Mouse (Mus musculus) kidney, postnatal 36 days (tissue): ENCODE data around the gene Myo1g.
"Not testable (repeated sequence)": the region's sequence is repeated elsewhere in the genome, so short reads cannot be mapped to it uniquely, and the experiment has no call there.

ENCODE experiments used
- DNase-seq, 2 experiments: peaks; one replicate each; pipeline ENCODE4 v3.0.0; 2021 to 2022; ENCODE audit warnings: mixed read lengths in 2 of 2

Gene Myo1g

GRCm38 (mm10) chr11:6528186-6529006 is 7.6 kb upstream of the Myo1g start:
- peak; percentile 98 to 100 for DNase-seq

DNA sequence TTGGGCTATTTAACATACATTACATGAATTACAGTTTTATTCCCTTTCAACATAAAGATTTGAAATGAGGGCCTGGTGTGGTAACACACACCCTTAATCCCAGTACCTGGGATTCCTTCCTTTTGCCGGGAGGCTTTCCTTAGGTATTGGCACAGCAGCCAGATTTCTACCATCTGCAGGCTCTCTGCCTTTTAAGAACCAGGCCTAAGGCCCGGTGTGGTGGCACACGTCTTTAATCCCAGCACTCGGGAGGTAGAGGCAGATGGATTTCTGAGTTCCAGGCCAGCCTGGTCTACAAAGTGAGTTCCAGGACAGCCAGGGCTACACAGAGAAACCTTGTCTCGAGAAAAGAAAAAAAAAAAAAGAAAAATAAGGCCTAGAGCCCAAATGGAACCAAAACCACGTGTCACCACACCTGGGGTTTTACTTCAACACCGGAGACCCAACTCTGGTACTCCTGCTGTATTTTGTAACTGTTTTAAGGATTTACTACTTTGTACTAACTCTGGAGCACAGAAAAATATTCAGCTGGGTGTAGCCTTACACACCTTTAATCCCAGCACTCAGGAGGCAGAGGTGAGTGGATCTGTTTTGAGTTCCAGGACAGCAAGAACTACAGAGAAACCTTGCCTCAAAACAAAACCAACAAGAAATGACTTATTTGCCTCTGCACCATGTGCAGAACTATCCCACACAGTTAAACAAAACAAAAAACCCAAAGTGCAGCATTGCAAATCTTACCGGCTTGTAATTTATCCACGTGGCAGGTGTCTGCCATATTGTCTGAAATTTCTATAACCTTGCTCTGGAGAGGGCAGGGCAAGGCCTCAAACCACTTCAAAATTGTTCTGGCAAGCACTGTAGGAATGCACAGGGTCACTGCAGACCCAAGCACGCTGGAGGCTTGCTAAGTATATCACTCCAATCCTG is 6.8 kb upstream of the Myo1g start:
- DNase-seq: no peak

DNA sequence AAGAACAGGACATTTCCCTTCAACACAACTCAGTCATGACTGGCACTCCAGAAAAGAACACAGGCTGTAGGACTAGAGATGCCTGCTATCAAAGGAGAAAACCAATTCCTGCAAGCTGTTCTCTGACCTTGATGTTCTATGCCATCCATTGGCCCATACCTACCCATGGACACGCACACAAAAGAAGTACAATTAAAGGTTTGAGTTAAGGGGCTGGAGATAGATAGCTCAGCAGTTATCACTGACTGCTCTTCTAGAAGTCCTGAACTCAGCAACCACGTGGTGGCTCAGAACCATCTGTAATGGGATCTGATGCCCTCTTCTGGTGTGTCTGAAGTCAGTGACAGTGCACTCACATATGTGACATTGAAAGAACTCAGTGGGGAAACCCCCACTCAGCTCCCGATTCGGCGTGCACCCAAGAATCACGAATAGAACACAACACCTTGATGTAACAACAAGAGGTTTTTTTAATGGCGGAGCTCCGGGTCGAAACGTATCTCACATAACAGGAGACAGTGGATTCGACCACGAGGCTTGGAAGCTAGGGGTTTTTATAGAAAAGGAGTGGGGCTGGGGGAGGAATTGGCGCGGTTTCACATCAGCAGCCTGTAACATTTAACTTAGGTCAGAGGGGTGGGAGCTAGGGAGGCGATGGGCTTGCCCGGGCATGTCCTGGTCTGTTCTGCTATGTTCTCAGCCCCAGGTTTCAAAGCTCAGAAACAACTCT is 5.9 kb upstream of the Myo1g start:
- not testable (repeated sequence) for DNase-seq

DNA sequence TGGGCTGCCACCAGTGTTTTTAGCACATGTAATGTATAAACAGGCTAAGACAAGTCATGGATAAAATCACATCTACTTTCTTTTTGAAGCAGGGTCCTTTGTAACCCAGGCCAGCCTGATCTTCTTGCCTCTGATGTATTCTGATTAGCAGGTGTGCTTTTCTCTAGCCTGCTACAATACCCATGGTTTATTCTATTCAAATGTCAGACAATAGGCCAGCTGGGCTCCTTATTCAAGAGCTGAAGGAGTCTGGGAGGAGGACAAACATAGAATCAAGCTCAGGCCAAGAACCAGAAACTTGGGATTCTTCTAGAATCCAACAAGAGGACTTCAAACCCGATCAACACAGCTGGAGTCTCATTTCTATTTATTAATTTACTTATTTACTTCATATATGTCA is 4.5 kb upstream of the Myo1g start:
- DNase-seq: no peak

GRCm38 (mm10) chr11:6524880-6525238 is 4.1 kb upstream of the Myo1g start:
- DNase-seq: no peak

GRCm38 (mm10) chr11:6524165-6524879 is 3.6 kb upstream of the Myo1g start:
- DNase-seq: no peak

GRCm38 (mm10) chr11:6523662-6524088 is 2.9 kb upstream of the Myo1g start:
- no peak for DNase-seq

- DNase-seq: peak in 1 of 2 experiments; percentile 15
Observed at GRCm38 (mm10) chr11:6522782-6523525, 2.2 kb upstream of the Myo1g start.

DNA sequence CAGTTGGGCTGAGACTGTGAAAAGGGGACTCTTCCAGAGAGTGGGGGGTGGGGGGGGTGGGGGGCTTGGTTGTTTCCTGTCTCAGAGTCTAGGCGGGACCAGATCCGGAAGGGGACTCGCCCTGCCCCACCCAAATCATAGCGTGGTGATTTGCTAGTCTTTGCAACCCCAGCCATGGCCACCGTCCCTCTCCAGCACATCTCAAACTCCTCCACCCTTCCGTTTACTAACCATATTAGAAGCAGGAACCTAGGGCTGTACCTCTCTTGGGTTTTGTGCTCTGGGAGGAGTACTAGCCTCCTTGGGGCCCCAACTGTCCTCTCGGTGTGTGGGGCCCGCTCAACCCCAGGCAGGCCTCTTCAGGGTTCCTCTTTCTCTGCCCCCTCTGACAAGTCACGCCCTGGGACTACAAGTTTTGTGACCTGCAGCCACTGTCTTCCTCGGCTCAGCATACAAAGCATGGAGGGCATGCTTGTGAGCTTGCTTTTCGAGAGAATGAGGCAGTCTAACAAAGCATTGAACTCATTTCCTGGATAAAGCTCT is 1.2 kb downstream of the Myo1g start:
- no peak for DNase-seq

DNA sequence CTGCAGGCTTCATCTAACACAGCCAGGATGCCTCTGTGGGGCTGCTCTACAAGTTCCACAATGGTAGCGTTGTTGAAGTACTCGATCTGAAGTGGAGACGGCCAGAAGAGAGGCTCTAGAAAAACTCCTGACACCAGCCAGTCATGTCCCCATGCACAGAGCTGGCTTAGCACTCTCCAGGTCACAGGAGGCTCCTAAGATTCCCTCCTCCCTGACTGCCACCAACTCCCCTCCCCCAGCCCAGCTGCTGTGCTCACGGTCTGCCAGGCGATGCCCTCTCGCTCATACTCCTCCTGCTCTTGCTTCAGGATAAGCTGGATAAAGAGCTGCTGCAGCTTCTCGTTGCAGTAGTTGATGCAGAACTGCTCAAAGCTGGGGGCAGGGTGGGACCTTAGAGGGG is 5.9 kb downstream of the Myo1g start:
- no peak for DNase-seq

GRCm38 (mm10) chr11:6508269-6508876 is 12.4 kb downstream of the Myo1g start:
- no peak for DNase-seq

- peak; percentile 19 to 23 for DNase-seq
Observed at GRCm38 (mm10) chr11:6506516-6506915, 14.2 kb downstream of the Myo1g start.

DNA sequence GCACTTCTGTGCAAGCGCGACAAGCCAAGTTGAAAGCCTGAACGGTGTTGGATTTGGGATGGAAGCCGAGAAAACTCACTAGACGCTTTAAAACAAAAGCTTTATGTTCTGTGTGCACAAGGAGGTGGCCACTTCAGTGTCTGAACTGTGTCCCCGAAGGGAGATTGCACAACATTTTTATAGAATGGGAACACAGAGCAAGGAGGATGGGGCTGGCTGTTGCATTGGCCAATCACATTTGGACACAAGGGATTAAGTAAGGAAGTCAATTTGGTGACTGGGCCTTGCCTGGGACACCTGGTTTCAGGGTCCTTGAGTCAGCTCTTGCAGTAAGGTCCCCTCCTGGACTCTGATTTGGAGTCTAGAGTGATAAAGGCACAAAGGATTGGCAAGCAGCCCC is 16.1 kb downstream of the Myo1g start:
- DNase-seq: no peak

DNA sequence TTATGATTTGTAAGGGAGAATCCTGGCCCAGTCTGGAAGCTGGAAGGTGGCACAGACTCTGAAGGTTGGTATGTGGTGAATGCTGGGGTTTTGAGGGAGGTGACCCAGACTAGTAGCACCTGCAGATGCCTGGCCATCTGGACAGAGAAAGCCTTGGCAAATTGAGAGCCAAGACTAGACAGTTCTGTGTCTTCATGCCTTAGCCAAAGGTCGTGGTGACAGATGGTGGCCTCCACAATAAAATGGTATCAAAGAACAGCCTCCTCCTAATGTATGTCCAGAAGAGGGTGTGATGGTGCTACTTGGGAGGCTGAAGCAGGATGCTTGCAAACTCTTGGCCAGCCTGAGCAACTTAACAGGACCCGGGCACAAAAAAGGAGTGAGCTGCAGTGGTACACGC is 16.5 kb downstream of the Myo1g start:
- DNase-seq: no peak

DNA sequence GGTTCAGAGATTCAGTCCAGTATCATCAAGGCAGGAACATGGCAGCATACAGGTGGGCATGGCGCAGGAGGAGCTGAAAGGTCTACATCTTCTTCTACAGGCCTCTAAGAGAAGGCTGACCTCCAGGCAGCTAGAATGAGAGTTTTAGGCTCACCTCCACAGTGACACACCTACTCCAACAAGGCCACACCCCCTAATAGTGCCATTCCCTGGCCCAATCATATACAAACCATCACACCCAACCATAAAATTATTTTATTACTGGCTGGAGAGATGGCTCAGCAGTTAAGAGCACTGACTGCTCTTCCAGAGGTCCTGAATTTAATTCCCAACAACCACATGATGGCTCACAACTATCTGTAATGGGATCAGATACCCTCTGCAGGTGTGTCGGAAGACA is 18.3 kb downstream of the Myo1g start:
- DNase-seq: no peak

DNA sequence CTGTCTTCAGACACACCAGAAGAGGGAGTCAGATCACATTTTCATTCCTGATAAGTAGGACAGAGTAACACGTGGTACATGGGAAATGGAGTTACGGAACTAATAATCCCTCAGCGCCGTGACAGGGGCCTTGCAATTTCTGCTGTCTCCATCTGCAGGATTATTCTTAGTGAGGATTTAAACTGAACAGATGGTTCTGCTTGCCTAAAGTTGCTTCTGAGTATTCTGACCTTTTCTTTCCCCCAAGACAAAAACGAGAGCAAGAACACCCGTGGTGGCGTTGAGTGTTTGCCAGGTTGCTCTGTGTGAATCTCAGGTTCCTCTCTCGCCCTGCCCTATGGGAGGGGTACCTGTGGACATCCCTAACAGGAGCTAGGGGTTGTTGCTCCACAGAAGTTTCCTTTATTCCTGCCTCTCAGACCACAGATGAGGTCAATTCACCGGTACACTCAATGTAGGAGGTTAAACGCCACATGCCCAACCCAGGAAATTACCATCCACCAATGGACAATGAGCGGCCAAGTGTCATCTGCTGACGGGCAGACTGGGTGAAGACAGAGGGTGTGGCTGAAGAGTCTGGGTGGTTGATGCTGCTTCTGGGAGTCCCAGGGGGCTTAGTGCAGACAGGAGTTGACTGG is 23.3 kb downstream of the Myo1g start:
- no peak for DNase-seq

DNA sequence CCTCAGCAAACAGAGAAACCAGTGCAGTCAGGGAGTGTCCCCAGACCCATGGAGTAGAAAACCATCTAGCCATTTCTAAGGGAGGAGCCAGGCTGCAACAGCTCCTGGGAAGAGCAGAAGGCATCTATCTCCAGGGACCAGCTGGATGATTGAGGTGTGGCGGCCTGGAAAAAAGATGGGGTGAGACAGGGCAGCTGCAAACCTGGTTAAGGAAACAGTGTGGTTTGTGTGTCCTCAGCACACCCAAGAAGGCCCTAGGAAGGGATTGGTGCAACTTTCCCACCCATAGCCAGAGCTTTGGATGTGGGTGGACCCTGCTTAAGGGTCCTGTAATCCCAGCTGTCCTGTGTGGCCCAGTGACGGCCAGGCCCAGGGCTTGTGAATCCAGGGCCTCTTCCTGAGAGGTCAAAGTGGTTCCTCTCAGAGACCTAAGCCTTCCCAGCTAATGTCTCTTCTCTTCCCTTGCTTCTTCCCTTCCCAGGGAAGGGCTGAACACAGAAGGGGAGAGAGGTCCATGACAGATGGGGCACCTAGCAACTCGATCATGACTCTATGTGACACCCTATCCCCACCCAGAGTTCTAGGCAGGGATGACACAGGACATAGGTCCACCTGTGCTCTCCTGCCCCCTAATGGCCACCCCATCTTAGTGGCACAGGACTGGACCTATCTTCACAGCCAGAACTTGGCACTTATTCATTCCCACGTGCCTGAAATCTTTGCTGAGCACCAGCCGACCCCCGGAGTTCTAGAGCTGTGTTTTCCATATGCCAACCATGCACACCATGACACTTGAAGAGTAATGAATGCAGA is 30.9 kb downstream of the Myo1g start:
- DNase-seq: peak; percentile 67 to 84

- peak; percentile 33 to 51 for DNase-seq
Observed at GRCm38 (mm10) chr11:6489257-6489656, 31.5 kb downstream of the Myo1g start.

DNA sequence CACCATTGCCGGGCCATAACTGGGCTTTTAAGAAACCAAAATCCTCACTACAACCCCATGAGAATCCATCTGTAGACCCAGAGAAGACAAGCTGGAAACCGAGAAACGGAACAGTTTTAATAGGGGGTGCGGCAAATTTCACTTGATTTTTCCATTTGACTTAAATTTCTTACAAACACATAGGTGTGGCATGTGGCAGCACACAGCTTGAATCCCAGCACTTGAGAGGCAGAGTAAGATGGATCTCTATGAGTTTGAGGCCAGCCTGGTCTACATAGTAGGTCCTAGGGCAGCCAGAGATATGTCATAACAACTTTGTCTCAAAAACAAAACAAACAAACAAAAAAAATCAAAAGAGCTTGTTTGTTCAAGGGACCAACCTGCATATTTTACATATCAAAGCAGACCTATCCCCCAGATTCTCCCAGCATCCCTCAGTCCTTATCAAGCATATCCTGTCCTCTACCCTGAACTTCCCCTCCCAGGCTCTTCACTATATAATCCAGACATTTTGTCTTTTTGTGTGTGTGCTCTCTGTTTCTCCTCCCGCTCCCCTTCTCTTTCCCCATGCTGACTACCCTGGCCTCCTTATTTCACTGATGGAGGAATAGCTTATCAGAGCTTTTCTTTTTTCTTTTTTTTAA is 32.6 kb downstream of the Myo1g start:
- no peak for DNase-seq
